Mouse (Mus musculus): ENCODE measurements around the gene Lrrc29. TPM values are rescaled to one million over a fixed set of nuclear protein-coding genes. Genes with fewer than 3 reads are reported as not detected.

Gene Lrrc29
- polyA plus RNA-seq, 1 experiment from 2014 or later, result 7.5 TPM

DNA sequence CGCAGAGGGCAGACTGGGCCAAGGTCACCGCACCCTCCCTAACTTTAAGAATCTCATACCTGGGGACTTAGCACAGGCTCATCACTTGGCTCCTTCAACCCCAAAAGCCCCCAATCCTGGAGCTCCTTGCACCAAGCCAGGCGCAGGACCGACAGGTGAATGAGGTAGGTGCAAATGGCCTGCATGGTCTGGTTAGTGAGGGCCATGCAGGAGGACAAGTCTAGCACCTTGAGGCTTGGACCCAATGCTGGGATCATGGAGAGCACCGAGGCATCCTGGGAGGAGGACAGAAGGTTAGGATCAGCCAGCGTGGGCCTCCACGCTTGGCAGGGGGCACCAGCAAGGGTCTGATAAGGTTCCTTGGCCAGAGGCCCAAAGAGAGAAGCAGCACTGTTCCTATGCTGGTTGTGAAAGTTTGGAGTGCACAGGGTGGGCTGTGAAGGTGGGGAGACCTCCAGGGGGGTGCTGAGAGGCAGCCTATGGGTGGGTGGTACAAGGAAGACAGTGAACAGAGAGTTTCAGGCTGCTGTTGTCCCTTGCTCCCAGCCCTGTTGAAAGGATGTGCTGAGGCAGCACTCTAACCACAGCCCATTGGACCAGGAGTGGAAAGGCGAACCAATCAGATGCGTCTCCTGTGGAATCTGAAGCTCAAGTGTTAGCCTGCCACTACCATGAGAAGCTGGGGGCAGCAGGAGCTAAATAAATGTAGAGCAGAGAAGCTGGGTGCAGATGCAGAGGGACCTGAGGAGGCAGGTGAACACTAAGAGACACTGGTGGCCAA lies 12.3 kb downstream of the Lrrc29 start:
- TF ChIP-seq EP300 (IDR thresholded peaks at IDR 0.05) (no peak), CTCF (IDR thresholded peaks at IDR 0.05) (no peak)
- H3K9ac ChIP-seq (replicated peaks; ENCODE audit: low read depth), result no peak overlapping the region
- ATAC-seq, result no peak
- H3K27ac ChIP-seq (ENCODE audit: low read length), result no peak overlapping the region
- H3K36me3 ChIP-seq (ENCODE audit: insufficient read depth, low read length), result peaks cover 15% of the 10 kb centered on the region
- H3K27me3 ChIP-seq (replicated peaks; ENCODE audit: insufficient read depth, low read length), result no peaks in the 10 kb centered on the region
- H3K4me1 ChIP-seq (ENCODE audit: insufficient read depth, low read depth, low read length), result no peaks in the 10 kb centered on the region; the same call in 1 of the 2 replicates
- H3K9me3 ChIP-seq (ENCODE audit: low read length), result no peaks in the 10 kb centered on the region
- H3K4me2 ChIP-seq (replicated peaks; ENCODE audit: low read depth, low read length), result no peak overlapping the region
- 82% methylated on average over 9 of the region's 9 CpGs for WGBS
- no peak overlapping the region for H3K4me3 ChIP-seq (ENCODE audit: low read depth, low read length)
- DNase-seq (ENCODE audit: low spot score), result no peak

DNA sequence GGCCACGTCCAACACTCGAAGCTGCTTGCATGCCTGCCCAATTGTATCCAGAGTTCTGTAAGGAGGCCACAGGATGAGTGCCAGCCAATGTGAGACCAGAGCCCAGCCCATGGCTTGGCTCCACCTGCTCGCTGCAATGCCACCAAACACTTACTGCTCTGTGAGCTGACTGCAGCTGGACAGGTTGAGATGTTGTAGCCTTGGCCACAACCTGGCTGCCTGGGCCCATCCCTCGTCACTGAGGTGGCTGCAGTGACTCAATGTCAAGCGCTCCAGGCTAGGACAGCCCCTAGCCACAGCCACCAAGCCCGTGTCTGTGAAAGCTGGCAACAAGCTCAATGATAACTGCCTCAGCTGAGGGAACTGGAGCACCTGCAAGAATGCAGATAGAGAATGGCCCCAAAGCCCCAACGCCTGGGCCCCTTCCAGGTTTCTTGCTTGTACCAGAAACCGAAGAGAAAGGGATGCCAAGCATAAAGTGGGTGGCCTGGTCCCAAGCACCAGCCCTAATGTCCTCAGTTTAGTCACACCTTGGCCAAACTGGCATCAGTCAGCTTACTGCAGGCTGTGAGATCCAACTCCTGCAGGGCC lies 13.1 kb downstream of the Lrrc29 start:
- peaks cover 24% of the 10 kb centered on the region for H3K36me3 ChIP-seq (ENCODE audit: insufficient read depth, low read length)
- no peaks in the 10 kb centered on the region for H3K27me3 ChIP-seq (replicated peaks; ENCODE audit: insufficient read depth, low read length)
- WGBS, result 85% methylated on average over 8 of the region's 8 CpGs
- no peaks in the 10 kb centered on the region for H3K4me1 ChIP-seq (ENCODE audit: insufficient read depth, low read depth, low read length)
- DNase-seq (ENCODE audit: low spot score) (no peak), ATAC-seq (no peak)
- no peak overlapping the region for H3K4me2 ChIP-seq (replicated peaks; ENCODE audit: low read depth, low read length)
- H3K9me3 ChIP-seq (ENCODE audit: low read length), result no peaks in the 10 kb centered on the region
- no peak overlapping the region for H3K27ac ChIP-seq (ENCODE audit: low read length)
- no peak overlapping the region for H3K9ac ChIP-seq (replicated peaks; ENCODE audit: low read depth)
- H3K4me3 ChIP-seq (ENCODE audit: low read depth, low read length), result no peak overlapping the region
- TF ChIP-seq EP300 (IDR thresholded peaks at IDR 0.05) (no peak), CTCF (IDR thresholded peaks at IDR 0.05) (no peak)

DNA sequence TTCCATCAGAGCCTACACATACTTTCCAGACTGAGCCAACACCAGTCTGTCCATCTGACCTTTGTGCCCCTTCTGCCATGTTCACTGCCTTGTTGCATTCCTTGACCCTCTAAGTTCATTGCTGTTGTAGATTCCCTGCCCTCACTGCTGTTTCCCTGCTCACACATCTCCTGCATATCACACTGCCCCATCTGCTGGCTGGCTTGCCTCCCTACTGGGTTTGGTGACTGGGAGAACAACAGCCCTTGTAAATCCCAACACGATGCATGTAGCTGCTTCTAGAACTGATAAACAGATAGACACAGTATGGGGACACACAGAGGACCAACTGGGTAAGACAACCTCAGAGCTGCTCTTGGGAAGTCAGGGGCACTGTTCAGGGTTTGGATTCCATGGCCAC lies 14.4 kb downstream of the Lrrc29 start:
- Histone ChIP-seq H3K4me2 (replicated peaks; ENCODE audit: low read depth, low read length) (no peak overlapping the region), H3K36me3 (ENCODE audit: insufficient read depth, low read length) (peaks cover 30% of the 10 kb centered on the region), H3K27me3 (replicated peaks; ENCODE audit: insufficient read depth, low read length) (no peaks in the 10 kb centered on the region), H3K9me3 (ENCODE audit: low read length) (no peaks in the 10 kb centered on the region), H3K9ac (replicated peaks; ENCODE audit: low read depth) (no peak overlapping the region), H3K27ac (ENCODE audit: low read length) (no peak overlapping the region), H3K4me3 (ENCODE audit: low read depth, low read length) (no peak overlapping the region), H3K4me1 (ENCODE audit: insufficient read depth, low read depth, low read length) (no peaks in the 10 kb centered on the region)
- ATAC-seq (no peak), DNase-seq (ENCODE audit: low spot score) (no peak)
- TF ChIP-seq CTCF (IDR thresholded peaks at IDR 0.05) (no peak; the same call in 1 of the 2 replicates), EP300 (IDR thresholded peaks at IDR 0.05) (no peak)
- 80% methylated on average over 1 of the region's 1 CpGs for WGBS

DNA sequence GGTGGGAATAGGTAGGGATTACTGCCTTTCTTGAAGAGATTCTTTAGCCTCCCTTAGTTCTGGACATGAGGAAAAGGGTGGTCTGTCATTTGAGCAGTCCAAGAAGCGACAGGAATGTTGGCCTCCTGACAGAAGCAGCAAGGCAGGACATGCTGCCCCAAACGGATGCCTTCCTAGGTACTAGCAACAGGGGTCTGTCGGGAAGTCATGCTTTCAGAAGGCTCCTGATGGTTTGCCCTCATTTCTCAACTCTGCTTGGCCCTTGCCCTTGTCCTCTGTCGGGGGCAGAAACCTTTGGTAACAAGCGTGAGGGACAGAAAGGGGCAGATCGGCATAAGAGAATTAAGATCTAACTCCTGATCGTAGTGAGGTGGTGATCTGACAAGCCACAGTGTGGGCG lies 16.0 kb downstream of the Lrrc29 start:
- Histone ChIP-seq H3K36me3 (ENCODE audit: insufficient read depth, low read length) (peaks cover 30% of the 10 kb centered on the region), H3K27me3 (replicated peaks; ENCODE audit: insufficient read depth, low read length) (no peaks in the 10 kb centered on the region), H3K4me1 (ENCODE audit: insufficient read depth, low read depth, low read length) (no peaks in the 10 kb centered on the region; the same call in 1 of the 2 replicates), H3K4me2 (replicated peaks; ENCODE audit: low read depth, low read length) (no peak overlapping the region), H3K9me3 (ENCODE audit: low read length) (no peaks in the 10 kb centered on the region), H3K4me3 (ENCODE audit: low read depth, low read length) (no peak overlapping the region), H3K27ac (ENCODE audit: low read length) (no peak overlapping the region), H3K9ac (replicated peaks; ENCODE audit: low read depth) (no peak overlapping the region)
- no peak for ATAC-seq
- no peak for DNase-seq (ENCODE audit: low spot score)
- 86% methylated on average over 8 of the region's 8 CpGs for WGBS
- TF ChIP-seq EP300 (IDR thresholded peaks at IDR 0.05), result no peak
- no peak for TF ChIP-seq CTCF (IDR thresholded peaks at IDR 0.05)

DNA sequence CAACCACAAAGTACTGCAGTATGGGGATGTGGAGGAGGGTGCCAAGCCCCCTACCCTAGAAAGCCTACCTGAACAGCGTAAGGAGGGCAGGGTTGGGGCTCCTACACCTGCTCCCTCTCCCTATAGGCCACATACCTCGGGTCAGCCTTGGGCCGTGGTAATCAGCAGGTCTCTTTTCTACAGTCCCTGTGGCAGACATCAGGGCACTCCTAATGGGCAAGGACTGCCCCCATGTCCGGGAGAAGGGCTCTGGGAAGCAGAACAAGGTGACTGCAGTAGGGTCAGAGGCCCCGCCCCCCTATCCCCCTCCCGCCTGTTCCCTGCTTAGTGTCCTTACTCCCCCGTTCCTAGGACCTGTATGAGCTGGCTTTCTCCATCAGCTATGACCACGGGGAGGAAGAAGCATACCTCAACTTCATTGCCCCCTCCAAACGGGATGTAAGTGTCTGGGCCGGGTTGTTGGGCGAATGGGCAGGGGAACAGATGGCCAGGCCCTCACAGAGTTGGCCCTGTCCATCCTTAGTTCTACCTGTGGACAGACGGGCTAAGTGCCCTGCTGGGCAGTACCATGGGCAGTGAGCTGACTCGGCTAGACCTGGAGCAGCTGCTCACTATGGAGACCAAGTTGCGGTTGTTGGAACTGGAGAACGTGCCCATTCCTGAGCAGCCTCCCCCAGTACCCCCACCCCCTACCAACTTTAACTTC lies 16.8 kb downstream of the Lrrc29 start:
- 86% methylated on average over 15 of the region's 15 CpGs for WGBS
- TF ChIP-seq CTCF (IDR thresholded peaks at IDR 0.05) (no peak), EP300 (IDR thresholded peaks at IDR 0.05) (no peak)
- Histone ChIP-seq H3K4me2 (replicated peaks; ENCODE audit: low read depth, low read length) (no peak overlapping the region), H3K36me3 (ENCODE audit: insufficient read depth, low read length) (peaks cover 30% of the 10 kb centered on the region), H3K4me1 (ENCODE audit: insufficient read depth, low read depth, low read length) (peaks cover 7% of the 10 kb centered on the region; the same call in 1 of the 2 replicates), H3K4me3 (ENCODE audit: low read depth, low read length) (no peak overlapping the region), H3K9me3 (ENCODE audit: low read length) (no peaks in the 10 kb centered on the region), H3K27me3 (replicated peaks; ENCODE audit: insufficient read depth, low read length) (no peaks in the 10 kb centered on the region), H3K9ac (replicated peaks; ENCODE audit: low read depth) (no peak overlapping the region), H3K27ac (ENCODE audit: low read length) (no peak overlapping the region)
- DNase-seq (ENCODE audit: low spot score) (no peak), ATAC-seq (no peak)

DNA sequence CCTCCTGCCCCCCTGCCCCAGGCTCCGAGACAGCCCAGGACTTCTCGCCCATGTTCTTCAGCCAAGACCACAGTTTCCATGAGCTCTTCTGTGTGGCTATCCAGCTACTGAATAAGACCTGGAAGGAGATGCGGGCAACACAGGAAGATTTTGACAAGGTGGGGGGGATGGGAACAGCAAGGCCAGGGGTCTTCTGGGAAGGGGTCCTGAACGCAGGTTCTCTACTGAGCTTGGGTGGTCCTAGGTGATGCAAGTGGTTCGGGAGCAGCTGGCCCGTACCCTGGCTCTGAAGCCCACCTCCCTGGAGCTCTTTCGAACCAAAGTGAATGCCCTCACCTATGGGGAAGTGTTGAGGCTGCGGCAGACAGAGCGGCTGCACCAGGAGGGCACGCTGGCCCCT lies 17.6 kb downstream of the Lrrc29 start:
- WGBS, result 90% methylated on average over 10 of the region's 10 CpGs
- TF ChIP-seq EP300 (IDR thresholded peaks at IDR 0.05) (no peak), CTCF (IDR thresholded peaks at IDR 0.05) (no peak)
- no peaks in the 10 kb centered on the region for H3K9me3 ChIP-seq (ENCODE audit: low read length)
- no peak overlapping the region for H3K4me3 ChIP-seq (ENCODE audit: low read depth, low read length)
- peaks cover 30% of the 10 kb centered on the region for H3K36me3 ChIP-seq (ENCODE audit: insufficient read depth, low read length)
- H3K27ac ChIP-seq (ENCODE audit: low read length), result no peak overlapping the region
- H3K9ac ChIP-seq (replicated peaks; ENCODE audit: low read depth), result no peak overlapping the region
- DNase-seq (ENCODE audit: low spot score) (no peak), ATAC-seq (no peak)
- peaks cover 11% of the 10 kb centered on the region; the same call in 1 of the 2 replicates for H3K4me1 ChIP-seq (ENCODE audit: insufficient read depth, low read depth, low read length)
- H3K4me2 ChIP-seq (replicated peaks; ENCODE audit: low read depth, low read length), result no peak overlapping the region
- no peaks in the 10 kb centered on the region for H3K27me3 ChIP-seq (replicated peaks; ENCODE audit: insufficient read depth, low read length)
